Mouse (Mus musculus): ENCODE results near the gene Fam198b. TPM values are rescaled to one million over a fixed set of nuclear protein-coding genes. Genes with fewer than 3 reads are reported as not detected.

Fam198b gene
- 44.4 and 51.4 TPM in 2 replicates for polyA plus RNA-seq (2014; fragmentation: Nextera tagmentation; extraction: Ambion mirVana)

GRCm38 (mm10) chr3:79884305-79884704 is at the start of gene Fam198b:
Fam198b (plus strand) TSS chr3:79884533.
- H3K36me3 ChIP-seq (ENCODE audit: control insufficient read depth, insufficient read depth, low read length) = no peaks in the 10 kb centered on the region; the same call in 1 of the 2 replicates
- H3K9ac ChIP-seq (ENCODE audit: low read depth, low read length) = peak within 1 kb of the TSS; percentile 71
- H3K27me3 ChIP-seq (ENCODE audit: control insufficient read depth, insufficient read depth, low read length) = no peaks in the 10 kb centered on the region
- peak within 1 kb of the TSS; percentile 61 for H3K4me2 ChIP-seq
- ATAC-seq (replicated peaks; ENCODE audit: insufficient number of reproducible peaks, low FRiP score, low TSS enrichment) = 0 out of 2 replicates have a peak, but pooled peaks have one; percentile 36
- 33% methylated on average over 5 of the region's 5 CpGs for WGBS (ENCODE audit: insufficient replicate concordance)
- H3K27ac ChIP-seq (ENCODE audit: low read depth, low read length) = peak within 1 kb of the TSS; percentile 91
- peaks cover 25% of the 10 kb centered on the region for H3K4me1 ChIP-seq (ENCODE audit: control insufficient read depth, insufficient read depth, low read length)
- no peaks in the 10 kb centered on the region for H3K9me3 ChIP-seq (replicated peaks; ENCODE audit: control insufficient read depth, low read length)
- H3K4me3 ChIP-seq (ENCODE audit: low read depth, low read length) = peak within 1 kb of the TSS; percentile 36

GRCm38 (mm10) chr3:79838751-79839150 is 45.6 kb upstream of the Fam198b start:
- Histone ChIP-seq H3K9ac (ENCODE audit: low read depth, low read length) (no peak overlapping the region), H3K4me2 (no peak overlapping the region), H3K27ac (ENCODE audit: low read depth, low read length) (no peak overlapping the region), H3K27me3 (ENCODE audit: control insufficient read depth, insufficient read depth, low read length) (no peaks in the 10 kb centered on the region), H3K36me3 (ENCODE audit: control insufficient read depth, insufficient read depth, low read length) (peaks cover 6% of the 10 kb centered on the region; the same call in 1 of the 2 replicates), H3K9me3 (replicated peaks; ENCODE audit: control insufficient read depth, low read length) (no peaks in the 10 kb centered on the region), H3K4me3 (ENCODE audit: low read depth, low read length) (no peak overlapping the region), H3K4me1 (ENCODE audit: control insufficient read depth, insufficient read depth, low read length) (0 out of 2 replicates have a peak, but pooled peaks cover 3% of the 10 kb centered on the region)
- WGBS (ENCODE audit: insufficient replicate concordance) = 56% methylated on average over 6 of the region's 6 CpGs
- ATAC-seq (replicated peaks; ENCODE audit: insufficient number of reproducible peaks, low FRiP score, low TSS enrichment) = no peak

- no peaks in the 10 kb centered on the region for H3K9me3 ChIP-seq (replicated peaks; ENCODE audit: control insufficient read depth, low read length)
- no peaks in the 10 kb centered on the region for H3K27me3 ChIP-seq (ENCODE audit: control insufficient read depth, insufficient read depth, low read length)
- H3K4me1 ChIP-seq (ENCODE audit: control insufficient read depth, insufficient read depth, low read length) = 0 out of 2 replicates have a peak, but pooled peaks cover 3% of the 10 kb centered on the region
- ATAC-seq (replicated peaks; ENCODE audit: insufficient number of reproducible peaks, low FRiP score, low TSS enrichment) = no peak
- 71% methylated on average over 6 of the region's 6 CpGs for WGBS (ENCODE audit: insufficient replicate concordance)
- no peak overlapping the region; the same call in 1 of the 2 replicates for H3K9ac ChIP-seq (ENCODE audit: low read depth, low read length)
- H3K4me3 ChIP-seq (ENCODE audit: low read depth, low read length) = peak overlapping the region; percentile 54
- no peaks in the 10 kb centered on the region for H3K36me3 ChIP-seq (ENCODE audit: control insufficient read depth, insufficient read depth, low read length)
- H3K27ac ChIP-seq (ENCODE audit: low read depth, low read length) = no peak overlapping the region
- H3K4me2 ChIP-seq = peak overlapping the region; percentile 69
Measured at GRCm38 (mm10) chr3:79841475-79841874, 42.9 kb upstream of the Fam198b start.

GRCm38 (mm10) chr3:79842165-79842564 is 42.2 kb upstream of the Fam198b start:
- 12% methylated on average over 12 of the region's 12 CpGs for WGBS (ENCODE audit: insufficient replicate concordance)
- Histone ChIP-seq H3K4me2 (peak overlapping the region; percentile 69), H3K27ac (ENCODE audit: low read depth, low read length) (peak overlapping the region; percentile 79), H3K9me3 (replicated peaks; ENCODE audit: control insufficient read depth, low read length) (no peaks in the 10 kb centered on the region), H3K9ac (ENCODE audit: low read depth, low read length) (peak overlapping the region; percentile 71), H3K27me3 (ENCODE audit: control insufficient read depth, insufficient read depth, low read length) (no peaks in the 10 kb centered on the region), H3K36me3 (ENCODE audit: control insufficient read depth, insufficient read depth, low read length) (no peaks in the 10 kb centered on the region), H3K4me1 (ENCODE audit: control insufficient read depth, insufficient read depth, low read length) (0 out of 2 replicates have a peak, but pooled peaks cover 3% of the 10 kb centered on the region), H3K4me3 (ENCODE audit: low read depth, low read length) (peak overlapping the region; percentile 54)
- ATAC-seq (replicated peaks; ENCODE audit: insufficient number of reproducible peaks, low FRiP score, low TSS enrichment) = peak; percentile 65; the same call in 1 of the 2 replicates

- under 1% methylated on average over 19 of the region's 19 CpGs for WGBS (ENCODE audit: insufficient replicate concordance)
- Histone ChIP-seq H3K9ac (ENCODE audit: low read depth, low read length) (peak overlapping the region; percentile 71), H3K36me3 (ENCODE audit: control insufficient read depth, insufficient read depth, low read length) (no peaks in the 10 kb centered on the region), H3K4me2 (peak overlapping the region; percentile 69), H3K27me3 (ENCODE audit: control insufficient read depth, insufficient read depth, low read length) (no peaks in the 10 kb centered on the region), H3K4me1 (ENCODE audit: control insufficient read depth, insufficient read depth, low read length) (0 out of 2 replicates have a peak, but pooled peaks cover 3% of the 10 kb centered on the region), H3K4me3 (ENCODE audit: low read depth, low read length) (peak overlapping the region; percentile 54), H3K9me3 (replicated peaks; ENCODE audit: control insufficient read depth, low read length) (no peaks in the 10 kb centered on the region), H3K27ac (ENCODE audit: low read depth, low read length) (peak overlapping the region; percentile 79)
- ATAC-seq (replicated peaks; ENCODE audit: insufficient number of reproducible peaks, low FRiP score, low TSS enrichment) = peak; percentile 71
Measured at GRCm38 (mm10) chr3:79842616-79843016, 41.7 kb upstream of the Fam198b start.

- Histone ChIP-seq H3K27me3 (ENCODE audit: control insufficient read depth, insufficient read depth, low read length) (no peaks in the 10 kb centered on the region), H3K9ac (ENCODE audit: low read depth, low read length) (no peak overlapping the region), H3K4me2 (no peak overlapping the region), H3K27ac (ENCODE audit: low read depth, low read length) (no peak overlapping the region), H3K36me3 (ENCODE audit: control insufficient read depth, insufficient read depth, low read length) (no peaks in the 10 kb centered on the region), H3K4me1 (ENCODE audit: control insufficient read depth, insufficient read depth, low read length) (0 out of 2 replicates have a peak, but pooled peaks cover 3% of the 10 kb centered on the region), H3K4me3 (ENCODE audit: low read depth, low read length) (no peak overlapping the region), H3K9me3 (replicated peaks; ENCODE audit: control insufficient read depth, low read length) (no peaks in the 10 kb centered on the region)
- ATAC-seq (replicated peaks; ENCODE audit: insufficient number of reproducible peaks, low FRiP score, low TSS enrichment) = no peak
- WGBS (ENCODE audit: insufficient replicate concordance) = 80% methylated on average over 9 of the region's 9 CpGs
Measured at GRCm38 (mm10) chr3:79843999-79844398, 40.3 kb upstream of the Fam198b start.

GRCm38 (mm10) chr3:79846633-79847032 is 37.7 kb upstream of the Fam198b start:
- Histone ChIP-seq H3K4me3 (ENCODE audit: low read depth, low read length) (no peak overlapping the region), H3K4me2 (no peak overlapping the region), H3K27ac (ENCODE audit: low read depth, low read length) (no peak overlapping the region), H3K9me3 (replicated peaks; ENCODE audit: control insufficient read depth, low read length) (no peaks in the 10 kb centered on the region), H3K27me3 (ENCODE audit: control insufficient read depth, insufficient read depth, low read length) (no peaks in the 10 kb centered on the region), H3K9ac (ENCODE audit: low read depth, low read length) (no peak overlapping the region), H3K36me3 (ENCODE audit: control insufficient read depth, insufficient read depth, low read length) (no peaks in the 10 kb centered on the region), H3K4me1 (ENCODE audit: control insufficient read depth, insufficient read depth, low read length) (peaks cover 4% of the 10 kb centered on the region; the same call in 1 of the 2 replicates)
- 77% methylated on average over 5 of the region's 5 CpGs for WGBS (ENCODE audit: insufficient replicate concordance)
- no peak for ATAC-seq (replicated peaks; ENCODE audit: insufficient number of reproducible peaks, low FRiP score, low TSS enrichment)

- Histone ChIP-seq H3K27me3 (ENCODE audit: control insufficient read depth, insufficient read depth, low read length) (no peaks in the 10 kb centered on the region), H3K4me3 (ENCODE audit: low read depth, low read length) (no peak overlapping the region), H3K9ac (ENCODE audit: low read depth, low read length) (no peak overlapping the region), H3K4me1 (ENCODE audit: control insufficient read depth, insufficient read depth, low read length) (peaks cover 10% of the 10 kb centered on the region), H3K36me3 (ENCODE audit: control insufficient read depth, insufficient read depth, low read length) (no peaks in the 10 kb centered on the region), H3K9me3 (replicated peaks; ENCODE audit: control insufficient read depth, low read length) (no peaks in the 10 kb centered on the region), H3K27ac (ENCODE audit: low read depth, low read length) (no peak overlapping the region), H3K4me2 (no peak overlapping the region)
- ATAC-seq (replicated peaks; ENCODE audit: insufficient number of reproducible peaks, low FRiP score, low TSS enrichment) = no peak
- 49% methylated on average over 4 of the region's 4 CpGs for WGBS (ENCODE audit: insufficient replicate concordance)
Measured at GRCm38 (mm10) chr3:79848841-79849240, 35.5 kb upstream of the Fam198b start.

- Histone ChIP-seq H3K36me3 (ENCODE audit: control insufficient read depth, insufficient read depth, low read length) (no peaks in the 10 kb centered on the region), H3K9me3 (replicated peaks; ENCODE audit: control insufficient read depth, low read length) (no peaks in the 10 kb centered on the region), H3K27me3 (ENCODE audit: control insufficient read depth, insufficient read depth, low read length) (no peaks in the 10 kb centered on the region), H3K4me2 (no peak overlapping the region), H3K4me1 (ENCODE audit: control insufficient read depth, insufficient read depth, low read length) (peaks cover 10% of the 10 kb centered on the region), H3K4me3 (ENCODE audit: low read depth, low read length) (no peak overlapping the region), H3K27ac (ENCODE audit: low read depth, low read length) (no peak overlapping the region), H3K9ac (ENCODE audit: low read depth, low read length) (no peak overlapping the region)
- 59% methylated on average over 2 of the region's 2 CpGs for WGBS (ENCODE audit: insufficient replicate concordance)
- no peak; the same call in 1 of the 2 replicates for ATAC-seq (replicated peaks; ENCODE audit: insufficient number of reproducible peaks, low FRiP score, low TSS enrichment)
Measured at GRCm38 (mm10) chr3:79849621-79850020, 34.7 kb upstream of the Fam198b start.

Measured in heart, embryonic 11.5 days (tissue).